Mouse (Mus musculus) macrophage (primary cell): ENCODE measurements around the gene Ubp1. TPM values are rescaled to one million over a fixed set of nuclear protein-coding genes. Genes with fewer than 3 reads are reported as not detected.

ENCODE experiments used
- H3K27ac ChIP-seq: fragments of 350-480 bp; formaldehyde crosslinking; 2 replicates; pipeline ENCODE4 v1.9.0; 2021
- H3K36me3 ChIP-seq: fragments of 350-480 bp; formaldehyde crosslinking; 2 replicates; pipeline ENCODE4 v1.9.0; 2021; ENCODE audit errors: inconsistent target
- H3K4me3 ChIP-seq: fragments of 350-480 bp; formaldehyde crosslinking; 2 replicates; pipeline ENCODE4 v1.9.0; 2021; ENCODE audit errors: inconsistent target
- H3K79me2 ChIP-seq: fragments of 350-480 bp; formaldehyde crosslinking; 2 replicates; pipeline ENCODE4 v1.9.0; 2021; ENCODE audit errors: inconsistent target
- WGBS: methylation state at CpG from one replicate; pipeline ENCODE4 v1.1.7; 2026; ENCODE audit warnings: inconsistent platforms; ENCODE audit not compliant: missing documents; 5-methylcytosine and 5-hydroxymethylcytosine counted together
- polyA plus RNA-seq: library from polyadenylated mRNA; stranded (reverse); fragments of 250-400 nt; gene quantifications from 3 replicates; pipeline ENCODE4 v1.2.4, GENCODE M21; 2018; ENCODE audit warnings: inconsistent platforms

Ubp1 gene
- polyA plus RNA-seq, 1 experiment from 2014 or later: 36.0 TPM

DNA sequence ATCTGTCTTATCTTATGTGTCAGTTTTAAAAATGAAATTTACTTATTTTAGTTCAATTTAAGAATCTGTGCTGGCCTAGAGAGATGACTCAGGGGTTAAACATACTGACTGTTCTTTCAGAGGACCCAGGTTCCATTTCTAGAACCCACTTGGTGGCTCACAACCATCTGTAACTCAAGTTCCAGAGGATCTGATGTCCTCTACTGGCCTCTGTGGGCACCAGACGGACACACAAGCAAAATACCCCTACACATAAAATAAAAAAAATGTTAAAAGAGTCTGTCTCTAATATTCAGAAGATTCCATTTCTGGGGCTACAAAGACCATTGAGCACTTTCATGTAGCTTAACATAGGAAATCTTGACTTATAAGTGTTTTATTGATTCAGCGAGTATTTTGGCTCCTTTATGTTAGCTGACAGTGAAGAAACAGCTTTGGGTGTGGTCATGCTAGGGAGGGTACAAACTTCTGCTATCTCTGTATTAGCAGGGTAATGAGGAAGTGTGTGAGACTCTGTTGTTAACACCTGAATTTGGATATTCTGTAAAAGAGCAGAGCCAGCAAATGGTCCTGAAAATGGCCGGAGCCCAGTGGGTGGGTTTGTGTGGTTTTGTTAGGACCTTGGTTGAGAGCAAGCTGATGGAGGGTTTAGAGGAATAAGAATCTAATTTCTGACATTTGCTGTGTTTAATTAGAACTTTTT, 10.5 kb downstream of the Ubp1 start:
- Histone ChIP-seq H3K79me2 (peaks cover 100% of the 10 kb centered on the region), H3K4me3 (no peak overlapping the region), H3K36me3 (peaks cover 17% of the 10 kb centered on the region), H3K27ac (no peak overlapping the region)
- WGBS: 81% methylated on average over 3 of the region's 3 CpGs

DNA sequence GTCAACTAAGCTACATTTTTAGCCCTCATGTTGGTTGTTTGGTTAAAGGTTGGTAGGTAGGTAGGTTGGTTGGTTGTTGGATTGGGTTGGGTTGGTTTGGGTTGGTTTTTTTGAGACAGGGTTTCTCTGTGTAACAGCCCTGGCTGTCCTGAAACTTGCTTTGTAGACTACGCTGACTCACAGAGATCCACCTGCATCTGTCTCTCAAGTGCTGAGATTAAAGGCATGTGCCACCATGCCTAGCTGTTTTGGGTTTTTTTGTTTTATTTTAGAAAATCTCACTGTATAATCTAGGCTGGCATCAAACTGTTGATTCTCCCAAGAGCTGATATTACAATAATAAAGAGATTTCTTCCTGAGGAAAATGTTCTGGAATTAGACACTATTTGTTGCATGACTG, 12.6 kb downstream of the Ubp1 start:
- H3K4me3 ChIP-seq: no peak overlapping the region
- 93% methylated on average over 1 of the region's 1 CpGs for WGBS
- H3K79me2 ChIP-seq: peaks cover 96% of the 10 kb centered on the region
- H3K36me3 ChIP-seq: peaks cover 28% of the 10 kb centered on the region
- H3K27ac ChIP-seq: no peak overlapping the region

DNA sequence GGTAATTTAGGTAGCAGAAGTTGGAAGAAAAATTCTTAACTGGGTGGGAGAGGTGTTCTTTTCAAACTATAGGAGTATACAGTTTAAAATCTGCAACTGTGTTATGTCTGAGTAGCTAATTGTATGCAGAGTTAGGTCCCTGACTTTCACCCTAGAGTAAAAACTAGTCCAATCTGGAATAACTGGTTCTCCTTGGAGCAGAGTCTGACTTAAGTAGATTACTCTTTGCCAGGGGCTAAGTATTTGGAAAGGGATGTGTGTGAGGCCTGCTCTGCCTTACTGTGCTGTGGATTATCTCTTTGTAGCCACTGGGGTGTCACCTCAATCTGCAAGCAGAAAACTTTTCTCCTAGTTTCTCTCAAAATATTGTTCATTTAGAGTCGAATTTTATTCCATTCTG, 16.5 kb downstream of the Ubp1 start:
- WGBS: 100% methylated on average over 1 of the region's 1 CpGs
- H3K36me3 ChIP-seq: peaks cover 39% of the 10 kb centered on the region
- no peak overlapping the region for H3K4me3 ChIP-seq
- peaks cover 83% of the 10 kb centered on the region for H3K79me2 ChIP-seq
- no peak overlapping the region for H3K27ac ChIP-seq

DNA sequence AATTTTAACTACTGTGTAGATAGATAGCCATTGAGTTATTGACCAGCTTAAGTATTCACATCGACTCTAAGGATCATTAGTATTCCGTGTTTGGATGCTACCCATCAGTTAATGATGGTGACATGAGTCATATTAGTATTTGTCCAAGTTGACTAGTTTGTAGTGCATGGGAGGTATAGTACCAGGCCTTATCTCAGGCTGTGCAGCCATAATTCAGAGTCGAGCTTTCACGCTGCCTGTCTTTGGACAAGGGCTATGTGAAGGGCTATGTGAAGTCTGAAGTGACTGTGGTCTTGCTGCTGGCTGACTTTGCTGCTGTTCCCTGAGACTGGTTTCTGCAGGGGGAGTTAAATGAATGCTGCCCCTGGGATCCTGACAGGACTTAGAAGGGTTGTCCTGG, 27.0 kb downstream of the Ubp1 start:
- Histone ChIP-seq H3K36me3 (peaks cover 64% of the 10 kb centered on the region), H3K79me2 (peaks cover 24% of the 10 kb centered on the region; the same call in 1 of the 2 replicates), H3K27ac (no peak overlapping the region), H3K4me3 (no peak overlapping the region)
- 100% methylated on average over 2 of the region's 4 CpGs for WGBS

DNA sequence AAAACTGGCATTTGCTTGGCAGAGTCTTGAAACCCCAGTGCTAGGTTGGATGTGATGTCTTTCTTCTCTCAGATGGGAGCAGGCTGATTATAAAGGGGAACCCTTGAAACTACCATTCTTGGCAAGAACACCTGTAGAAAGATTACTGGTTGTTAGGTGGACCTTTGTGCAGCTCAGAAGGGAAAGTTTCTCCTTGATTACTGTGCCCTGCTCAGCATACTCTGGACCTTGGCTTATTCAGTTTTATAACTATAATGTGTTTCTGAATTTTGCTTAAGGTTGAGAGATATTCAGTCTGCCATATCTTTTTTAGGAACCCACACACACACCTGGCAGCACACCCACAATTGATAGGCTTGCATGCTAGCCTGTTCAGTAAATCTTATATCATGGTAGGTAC, 33.0 kb downstream of the Ubp1 start:
- Histone ChIP-seq H3K27ac (no peak overlapping the region), H3K36me3 (peaks cover 77% of the 10 kb centered on the region), H3K4me3 (no peak overlapping the region), H3K79me2 (no peaks in the 10 kb centered on the region)

DNA sequence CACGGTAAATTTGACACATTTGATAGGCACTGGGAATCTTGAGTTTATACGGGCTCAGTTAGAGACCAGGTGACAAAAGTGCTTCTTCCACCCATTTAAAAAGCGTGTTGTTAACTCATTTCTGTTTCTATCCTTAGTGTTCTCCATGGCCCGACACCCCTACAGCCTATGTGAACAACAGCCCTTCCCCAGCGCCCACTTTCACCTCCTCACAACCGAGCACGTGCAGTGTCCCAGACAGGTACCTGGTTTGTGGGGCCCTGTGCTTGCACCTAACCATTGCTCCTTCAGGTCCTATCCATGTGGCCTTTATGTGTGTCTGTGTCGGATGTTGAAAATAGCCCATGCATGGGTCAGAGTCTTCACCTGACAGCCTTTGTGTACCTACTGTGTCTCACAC, 33.7 kb downstream of the Ubp1 start:
- no peaks in the 10 kb centered on the region for H3K79me2 ChIP-seq
- peaks cover 77% of the 10 kb centered on the region for H3K36me3 ChIP-seq
- no peak overlapping the region for H3K4me3 ChIP-seq
- no peak overlapping the region for H3K27ac ChIP-seq
- WGBS: 98% methylated on average over 8 of the region's 8 CpGs

DNA sequence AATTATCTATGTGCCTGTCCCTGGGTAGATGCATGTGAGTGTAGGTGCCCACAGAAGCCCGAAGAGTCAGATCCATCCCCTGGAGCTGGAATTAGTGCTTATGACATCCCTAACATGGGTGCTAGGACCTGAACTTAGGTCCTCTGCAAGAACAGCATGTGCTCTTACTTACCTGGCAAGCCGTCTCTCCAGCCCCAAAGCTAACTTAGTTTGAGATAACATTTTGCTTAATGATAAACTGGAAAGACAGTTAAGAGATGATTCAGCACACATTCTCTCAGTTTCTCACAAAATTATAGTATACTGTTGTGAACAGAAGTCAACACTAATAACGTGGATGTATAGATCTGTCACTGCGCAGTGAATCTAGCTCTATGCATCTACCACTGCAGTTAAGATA, 36.1 kb downstream of the Ubp1 start:
- H3K27ac ChIP-seq: no peak overlapping the region
- H3K4me3 ChIP-seq: no peak overlapping the region
- WGBS: 97% methylated on average over 4 of the region's 4 CpGs

DNA sequence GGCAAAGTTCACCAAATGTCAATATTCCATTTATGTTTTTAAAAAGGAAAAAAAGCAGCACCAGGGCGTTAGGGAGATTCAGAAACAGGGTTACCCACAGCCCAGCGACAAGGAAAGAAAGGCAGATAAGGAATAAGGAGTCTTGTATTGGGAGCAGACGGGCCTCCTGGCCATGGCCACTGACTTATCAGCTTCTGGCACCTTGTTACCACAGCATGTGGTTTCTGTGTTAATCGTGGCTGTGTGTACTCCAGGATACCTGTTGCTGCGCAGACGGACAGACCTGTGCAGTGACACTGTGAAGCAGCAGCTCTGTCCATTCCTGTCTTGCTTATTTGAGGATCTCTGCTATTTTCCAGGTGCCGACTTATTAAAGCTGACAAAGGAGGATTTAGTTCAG, 38.2 kb downstream of the Ubp1 start:
- WGBS: 87% methylated on average over 7 of the region's 7 CpGs
- Histone ChIP-seq H3K79me2 (no peaks in the 10 kb centered on the region), H3K4me3 (no peak overlapping the region), H3K27ac (no peak overlapping the region), H3K36me3 (peaks cover 96% of the 10 kb centered on the region)

More for the DNA sequence above, 36.1 kb downstream of the Ubp1 start:
- Histone ChIP-seq H3K79me2 (no peaks in the 10 kb centered on the region), H3K36me3 (peaks cover 93% of the 10 kb centered on the region)

DNA sequence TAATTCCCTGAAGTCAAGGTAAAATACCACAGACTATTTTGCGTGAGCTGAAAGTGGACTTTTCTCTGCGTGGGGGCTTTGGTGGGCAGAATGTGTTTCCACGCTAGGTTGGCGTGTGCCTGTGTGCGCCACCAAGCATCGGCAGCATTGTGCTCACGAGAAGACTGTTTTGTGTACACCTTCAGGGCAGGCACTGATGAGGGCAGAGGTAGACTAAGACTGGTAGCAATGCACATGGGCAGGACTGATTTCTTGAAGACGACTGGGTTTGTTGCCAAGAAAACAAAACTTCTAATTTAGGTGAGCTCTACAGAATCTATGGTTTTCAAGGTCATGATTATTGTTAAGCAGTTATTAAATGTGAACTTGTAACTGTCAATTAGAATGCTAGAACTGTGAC, 38.7 kb downstream of the Ubp1 start:
- WGBS: 93% methylated on average over 8 of the region's 8 CpGs
- Histone ChIP-seq H3K79me2 (no peaks in the 10 kb centered on the region), H3K36me3 (peaks cover 100% of the 10 kb centered on the region), H3K27ac (no peak overlapping the region), H3K4me3 (no peak overlapping the region)

DNA sequence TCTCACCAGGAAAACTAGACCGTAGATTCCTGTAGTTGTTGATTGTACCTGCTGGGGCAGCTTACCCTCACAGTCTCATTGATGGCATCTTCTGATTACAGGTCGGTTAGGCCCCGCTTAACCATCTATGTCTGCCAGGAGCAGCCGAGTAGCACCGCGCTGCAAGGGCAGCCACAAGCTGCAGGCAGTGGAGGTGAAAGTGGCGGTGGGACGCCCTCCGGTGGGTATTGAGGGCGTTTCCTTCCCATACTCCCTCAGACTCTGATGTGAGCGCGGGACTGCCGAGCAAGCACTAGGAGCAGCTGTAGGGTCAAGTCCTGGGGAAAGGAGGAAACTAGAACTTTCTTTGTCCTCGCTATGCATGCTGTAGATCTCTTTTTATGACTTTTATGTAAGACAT, 39.3 kb downstream of the Ubp1 start:
- Histone ChIP-seq H3K79me2 (no peaks in the 10 kb centered on the region), H3K27ac (no peak overlapping the region), H3K4me3 (no peak overlapping the region), H3K36me3 (peaks cover 100% of the 10 kb centered on the region)
- 98% methylated on average over 14 of the region's 14 CpGs for WGBS

DNA sequence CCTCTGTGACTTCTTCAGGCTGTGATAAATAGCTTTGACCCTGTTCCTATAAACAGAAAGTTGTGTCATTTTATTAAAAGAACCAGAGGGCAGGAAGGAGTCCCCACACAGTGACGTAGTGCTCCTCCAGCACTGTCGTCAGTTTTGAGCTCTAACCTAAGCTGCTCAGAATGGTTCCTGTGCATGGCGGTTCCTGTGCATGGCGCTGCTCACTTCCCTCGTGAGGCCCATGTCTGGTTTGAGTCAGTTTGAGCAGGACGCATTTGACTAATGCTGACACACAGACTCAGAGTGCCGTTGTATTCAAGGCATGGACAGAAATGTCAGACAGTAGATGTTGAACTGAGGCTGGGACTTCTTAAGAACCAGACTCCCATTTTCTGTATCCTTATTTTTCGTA, 40.9 kb downstream of the Ubp1 start:
- Histone ChIP-seq H3K36me3 (peaks cover 100% of the 10 kb centered on the region), H3K27ac (no peak overlapping the region), H3K4me3 (no peak overlapping the region), H3K79me2 (no peaks in the 10 kb centered on the region)
- WGBS: 67% methylated on average over 8 of the region's 8 CpGs

DNA sequence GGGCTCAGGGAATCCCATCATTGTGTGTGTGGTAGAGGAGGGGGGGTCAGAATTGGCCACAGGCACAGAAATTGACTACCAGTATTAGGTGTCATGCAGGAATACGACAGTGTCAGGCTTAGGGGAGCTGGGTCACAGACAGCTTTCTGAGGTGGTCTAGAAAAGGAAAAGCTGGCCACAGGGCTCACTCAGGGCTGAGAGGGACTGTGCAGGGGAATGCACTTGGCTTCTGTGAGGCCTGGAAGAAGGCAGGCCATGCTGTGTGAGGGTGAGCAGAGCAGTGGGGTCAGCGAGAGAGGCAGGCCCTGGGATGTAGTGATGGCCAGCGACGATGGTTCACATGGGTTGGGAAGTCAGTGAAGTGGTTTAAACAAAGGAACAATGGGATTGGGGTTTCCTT, 43.1 kb downstream of the Ubp1 start:
- no peaks in the 10 kb centered on the region for H3K79me2 ChIP-seq
- H3K36me3 ChIP-seq: peaks cover 78% of the 10 kb centered on the region
- H3K27ac ChIP-seq: no peak overlapping the region
- no peak overlapping the region for H3K4me3 ChIP-seq
- 100% methylated on average over 4 of the region's 4 CpGs for WGBS

DNA sequence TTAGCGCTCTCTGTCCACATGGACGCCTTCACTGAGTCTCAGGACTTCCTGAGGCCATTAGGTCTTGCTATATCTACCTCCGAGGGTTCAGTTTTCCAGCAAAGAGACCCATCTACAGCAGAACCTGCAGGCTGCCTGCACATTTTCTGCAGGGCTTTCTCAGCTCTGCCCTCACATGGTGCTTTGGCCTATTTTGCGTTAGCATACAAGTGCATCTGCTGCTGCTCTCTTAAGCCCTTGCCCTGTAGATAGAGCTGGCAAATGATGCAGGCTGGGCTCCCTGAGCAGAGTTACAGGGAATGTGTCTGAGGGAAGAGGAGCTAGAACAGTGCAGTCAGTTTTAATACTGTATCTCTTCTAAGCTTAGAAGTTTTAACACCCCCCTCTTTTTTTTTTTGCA, 44.2 kb downstream of the Ubp1 start:
- 96% methylated on average over 4 of the region's 4 CpGs for WGBS
- Histone ChIP-seq H3K27ac (no peak overlapping the region), H3K79me2 (no peaks in the 10 kb centered on the region), H3K4me3 (no peak overlapping the region), H3K36me3 (peaks cover 67% of the 10 kb centered on the region)

DNA sequence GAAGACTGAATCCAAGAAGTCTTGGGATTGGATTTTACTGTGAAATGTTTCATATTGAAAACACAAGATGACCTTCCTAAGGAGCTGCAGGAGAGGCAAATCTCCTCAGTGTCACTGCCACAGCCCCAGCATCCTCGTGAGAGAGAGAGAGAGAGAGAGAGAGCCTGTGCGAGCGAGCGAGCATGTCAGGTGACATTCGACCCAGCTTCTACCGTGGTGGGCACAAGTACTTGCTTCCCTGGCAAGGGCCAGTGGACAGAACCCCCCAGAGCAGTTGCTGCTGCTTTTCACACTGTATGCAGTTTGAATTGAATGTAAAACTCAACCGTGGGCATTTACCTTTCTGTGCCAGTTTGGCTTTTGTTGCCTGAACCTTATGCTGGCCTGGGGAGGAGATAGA, 44.7 kb downstream of the Ubp1 start:
- Histone ChIP-seq H3K4me3 (no peak overlapping the region), H3K36me3 (peaks cover 62% of the 10 kb centered on the region), H3K27ac (no peak overlapping the region), H3K79me2 (no peaks in the 10 kb centered on the region)
- 96% methylated on average over 7 of the region's 7 CpGs for WGBS

DNA sequence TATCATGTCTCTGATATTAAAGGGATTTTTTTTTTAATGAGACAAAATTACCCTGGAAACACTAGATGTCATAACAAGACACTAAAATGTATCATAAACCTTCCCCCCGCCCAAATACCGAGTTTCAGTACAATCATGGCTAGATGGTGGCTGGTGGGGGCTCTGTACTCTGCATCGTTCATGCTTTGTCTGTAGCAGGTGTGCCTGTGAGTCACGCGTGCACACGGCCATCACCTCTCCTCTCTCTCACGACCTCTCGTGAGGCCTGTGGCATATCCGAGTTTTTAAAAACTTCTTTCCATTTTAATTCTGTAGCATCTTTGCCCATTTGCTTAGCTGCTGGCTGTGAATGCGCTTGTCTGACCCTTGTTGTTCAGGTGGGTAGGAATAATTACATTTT, 45.5 kb downstream of the Ubp1 start:
- Histone ChIP-seq H3K27ac (no peak overlapping the region), H3K4me3 (no peak overlapping the region), H3K36me3 (peaks cover 58% of the 10 kb centered on the region), H3K79me2 (no peaks in the 10 kb centered on the region)
- WGBS: 95% methylated on average over 10 of the region's 10 CpGs

DNA sequence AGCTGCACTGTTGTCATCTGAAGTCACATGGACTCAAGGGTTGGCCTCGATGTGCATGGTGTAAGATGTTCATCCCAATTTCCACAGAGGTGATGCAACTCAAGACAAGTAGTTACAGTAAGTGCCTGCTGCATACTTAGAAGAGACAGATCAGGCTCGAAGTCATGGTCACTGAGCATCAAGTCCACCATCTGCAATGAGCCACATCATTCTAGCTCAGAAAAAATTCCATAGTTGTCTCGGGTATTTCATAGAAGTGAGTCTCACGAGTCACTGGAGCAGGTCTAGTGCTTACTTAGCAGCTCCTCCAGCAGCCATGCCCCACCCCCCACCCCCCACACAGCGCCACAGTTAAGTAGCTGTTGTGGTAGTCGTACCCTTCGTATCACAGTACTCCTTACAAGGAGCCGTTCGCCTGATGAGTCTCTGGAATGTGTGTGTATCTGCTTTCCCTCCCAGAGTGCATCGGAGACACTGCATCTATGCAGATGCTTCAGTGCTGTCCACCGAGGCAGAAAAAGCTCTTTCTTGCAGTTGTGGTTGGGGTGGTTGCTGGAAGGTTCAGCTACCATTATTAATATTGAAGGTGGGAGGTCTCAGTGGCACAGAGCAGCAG, 46.6 kb downstream of the Ubp1 start:
- 94% methylated on average over 10 of the region's 11 CpGs for WGBS

More for the DNA sequence above, 46.6 kb downstream of the Ubp1 start:
- no peak overlapping the region for H3K4me3 ChIP-seq
- peaks cover 49% of the 10 kb centered on the region for H3K36me3 ChIP-seq
- no peak overlapping the region for H3K27ac ChIP-seq
- no peaks in the 10 kb centered on the region for H3K79me2 ChIP-seq
